Mouse (Mus musculus): Measurements from ENCODE around the gene Borcs8.

GRCm38 (mm10) chr8:70172043-70172681 lies 32.9 kb downstream of the Borcs8 start, which contains the start of gene Tmem161a:
- TF ChIP-seq CTCF (IDR thresholded peaks at IDR 0.05; ENCODE audit: low read depth) (0 out of 2 replicates have a peak, but pooled peaks have one; percentile 11), EP300 (IDR thresholded peaks at IDR 0.05; ENCODE audit: low read depth) (no peak)

All from liver, embryonic 14.5 days (tissue).